Mouse (Mus musculus): ENCODE results near the gene Bicd1.
A peak's percentile ranks its signal among the peaks of the same experiment; 100 is the strongest.
"Not testable (repeated sequence)": the region's sequence is repeated elsewhere in the genome, so short reads cannot be mapped to it uniquely, and the experiment has no call there.

Gene Bicd1

DNA sequence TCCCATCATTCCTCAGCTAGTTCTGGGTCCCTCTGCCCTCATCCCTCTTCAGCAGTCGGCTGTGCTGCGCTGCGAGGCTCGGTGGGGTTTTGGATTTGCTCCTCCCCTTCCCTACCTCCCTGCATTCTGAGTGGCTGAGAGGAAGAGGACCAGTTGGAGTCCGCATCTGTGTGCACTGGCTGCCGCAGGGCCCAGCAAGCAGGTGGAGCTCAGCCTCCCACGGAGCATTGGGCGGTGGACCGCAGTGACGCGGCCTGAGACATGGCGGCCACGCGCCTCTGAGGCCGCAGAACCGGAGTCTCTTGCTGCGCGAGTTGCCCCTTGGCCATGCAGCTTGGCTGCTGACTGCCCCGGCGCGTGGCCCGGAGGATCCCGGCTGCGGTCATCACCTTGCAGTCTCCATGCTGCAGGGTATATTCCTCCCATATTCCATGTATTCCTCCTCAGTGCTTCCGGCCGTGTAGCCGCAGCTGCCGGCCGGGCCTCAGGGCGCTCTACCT is at the start of gene Bicd1:
TSS of gene Bicd1 (plus strand) at position 54 of the 500 bp plus-strand sequence.
- peak; percentile 87 to 89 for DNase-seq (ENCODE audit: low spot score in 2 of 2)

DNA sequence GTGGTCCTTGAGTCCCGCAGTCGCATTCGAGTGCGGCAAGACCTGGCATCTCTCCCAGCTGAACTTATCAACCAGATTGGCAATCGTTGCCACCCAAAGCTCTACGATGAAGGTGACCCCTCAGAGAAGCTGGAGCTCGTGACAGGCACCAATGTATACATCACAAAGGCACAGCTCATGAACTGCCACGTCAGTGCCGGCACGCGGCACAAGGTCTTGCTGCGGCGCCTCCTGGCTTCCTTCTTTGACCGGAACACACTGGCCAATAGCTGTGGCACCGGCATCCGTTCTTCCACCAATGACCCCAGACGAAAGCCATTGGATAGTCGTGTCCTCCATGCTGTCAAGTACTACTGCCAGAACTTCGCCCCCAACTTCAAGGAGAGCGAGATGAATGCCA is 46.2 kb upstream of the Bicd1 start:
- not testable (repeated sequence) for DNase-seq (ENCODE audit: low spot score in 2 of 2)

DNA sequence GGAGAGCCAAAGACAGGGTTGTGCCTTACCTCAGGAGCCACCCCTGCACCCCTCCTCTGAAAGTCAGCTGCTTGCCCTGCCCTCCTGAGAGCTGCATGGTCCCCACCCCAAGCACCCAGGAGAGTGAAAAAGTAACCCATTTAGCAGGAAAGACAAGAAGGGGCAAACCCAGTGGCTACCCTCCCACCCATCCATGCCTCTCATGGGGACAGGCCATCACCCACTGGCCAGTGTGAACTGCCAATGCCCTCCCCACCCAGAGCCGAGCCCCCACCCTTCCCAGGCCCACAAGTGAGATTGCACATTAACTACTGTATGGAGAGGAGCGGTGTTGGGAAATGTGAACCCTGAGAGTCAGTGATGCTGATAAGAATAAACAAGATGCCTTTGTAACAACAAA is 42.7 kb upstream of the Bicd1 start:
- not testable (repeated sequence) for DNase-seq (ENCODE audit: low spot score in 2 of 2)

DNA sequence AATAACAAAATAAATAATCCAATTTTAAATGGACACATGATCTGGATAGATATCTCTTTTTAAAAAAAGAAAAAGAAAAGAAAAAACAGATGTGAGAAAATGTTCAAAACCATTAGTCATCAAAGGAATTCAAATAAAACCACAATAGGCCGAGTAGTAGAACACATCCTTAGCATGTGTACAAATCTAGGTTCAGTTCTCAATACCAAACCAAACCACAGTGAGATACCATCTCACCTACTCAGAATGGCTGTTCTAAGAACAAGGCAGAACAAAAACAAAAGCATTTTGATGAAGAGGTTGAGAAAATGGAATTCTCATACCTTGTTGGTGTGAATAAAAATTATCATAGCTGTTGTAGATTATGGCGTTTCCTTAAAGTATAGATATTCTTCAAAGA is 42.3 kb upstream of the Bicd1 start:
- DNase-seq (ENCODE audit: low spot score in 2 of 2), result no peak

DNA sequence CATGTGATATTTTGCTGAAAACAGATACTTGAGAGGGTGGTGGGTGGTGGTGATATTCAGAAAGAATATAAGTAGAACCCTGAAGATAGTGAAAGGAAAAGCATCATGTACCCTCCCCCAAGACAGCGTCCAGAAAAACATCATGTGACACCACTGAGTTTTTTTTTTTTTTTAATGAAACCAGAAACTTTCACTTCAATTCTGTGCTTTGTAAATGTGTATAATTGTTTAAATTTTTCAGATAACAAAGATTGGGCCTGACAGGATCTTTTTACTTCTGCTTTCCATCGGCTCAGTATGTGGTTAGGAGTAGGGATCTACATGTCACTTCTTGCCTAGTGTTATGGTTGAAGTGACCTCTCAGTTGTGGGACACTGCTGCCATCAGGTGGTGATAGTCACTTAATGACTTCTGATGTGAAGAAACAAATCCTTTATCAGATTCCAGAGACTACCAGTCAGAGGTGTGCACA is 33.7 kb upstream of the Bicd1 start:
- peak; percentile 20 to 44 for DNase-seq (ENCODE audit: low spot score in 2 of 2)

DNA sequence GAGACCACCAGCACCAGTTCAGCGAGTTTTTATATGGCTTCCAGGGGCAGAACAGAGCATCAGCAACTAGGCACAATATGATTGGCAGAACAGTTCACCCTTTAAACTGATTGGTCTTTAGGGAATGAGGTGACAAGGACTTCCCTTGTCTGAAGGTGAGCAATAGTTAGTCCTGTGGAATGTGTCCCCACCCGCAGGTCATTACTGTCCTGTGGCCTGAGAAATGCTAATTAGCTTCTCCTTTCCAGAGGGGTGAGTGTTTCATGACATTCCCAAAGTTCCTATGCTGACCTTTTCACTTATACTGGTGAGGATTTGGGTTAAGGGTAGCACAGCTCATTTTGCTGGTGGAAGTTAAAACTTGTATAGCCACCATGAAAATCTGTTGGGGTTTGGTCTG is 25.2 kb upstream of the Bicd1 start:
- no peak for DNase-seq (ENCODE audit: low spot score in 2 of 2)

DNA sequence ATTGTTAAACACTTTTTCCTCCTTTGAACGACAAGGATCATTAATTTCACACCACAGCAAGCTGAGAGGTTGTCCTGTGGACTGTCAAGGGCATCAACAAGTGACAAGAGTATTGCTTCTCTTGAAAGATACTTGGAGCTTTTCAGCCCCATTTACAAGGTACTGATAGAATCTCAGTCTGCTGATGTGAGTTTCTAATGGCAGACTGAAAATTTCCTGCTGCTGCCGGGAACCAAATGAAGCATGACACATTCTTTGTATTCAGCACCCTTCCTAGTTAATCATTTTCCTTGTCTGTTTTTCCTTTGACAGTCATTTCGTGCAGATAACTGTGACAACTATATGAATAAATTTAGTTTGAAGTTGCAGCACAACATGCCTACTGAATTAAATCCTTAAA is 22.3 kb upstream of the Bicd1 start:
- no peak for DNase-seq (ENCODE audit: low spot score in 2 of 2)

DNA sequence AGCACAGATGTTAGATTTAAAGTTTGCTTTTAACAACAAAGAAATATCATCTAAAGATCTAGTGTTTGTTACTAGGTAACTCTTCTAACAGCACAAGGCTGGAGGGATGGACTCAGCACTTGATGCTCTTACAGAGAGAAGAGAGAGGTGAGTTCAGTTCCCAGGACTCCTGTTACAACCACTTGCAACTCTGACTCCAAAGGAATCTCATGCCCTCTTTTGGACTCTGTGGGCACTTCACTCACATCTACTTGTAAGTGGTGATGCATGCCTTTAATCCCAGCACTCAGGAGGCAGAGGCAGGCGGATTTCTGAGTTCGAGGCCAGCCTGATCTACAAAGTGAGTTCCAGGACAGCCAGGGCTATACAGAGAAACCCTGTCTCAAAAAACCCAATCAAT is 19.1 kb upstream of the Bicd1 start:
- DNase-seq (ENCODE audit: low spot score in 2 of 2), result not testable (repeated sequence)

DNA sequence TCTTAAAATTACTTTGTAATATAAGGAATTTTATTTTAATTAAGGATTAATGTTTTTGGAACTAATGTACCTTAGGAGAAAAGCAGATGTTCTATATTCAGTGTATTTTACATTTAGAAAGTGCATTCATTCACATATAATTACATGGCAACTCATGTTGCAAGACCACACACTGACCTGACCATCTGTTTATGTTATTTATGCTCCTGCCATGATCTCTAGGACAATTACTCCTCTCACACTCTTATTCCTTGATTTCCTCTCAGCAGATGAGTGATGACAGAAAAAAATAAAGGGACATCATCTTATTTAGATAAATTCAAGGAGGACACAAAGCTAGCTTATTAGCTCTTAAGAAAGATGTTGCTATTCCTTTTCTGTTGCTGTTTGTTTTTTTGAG is 9.3 kb upstream of the Bicd1 start:
- no peak for DNase-seq (ENCODE audit: low spot score in 2 of 2)

DNA sequence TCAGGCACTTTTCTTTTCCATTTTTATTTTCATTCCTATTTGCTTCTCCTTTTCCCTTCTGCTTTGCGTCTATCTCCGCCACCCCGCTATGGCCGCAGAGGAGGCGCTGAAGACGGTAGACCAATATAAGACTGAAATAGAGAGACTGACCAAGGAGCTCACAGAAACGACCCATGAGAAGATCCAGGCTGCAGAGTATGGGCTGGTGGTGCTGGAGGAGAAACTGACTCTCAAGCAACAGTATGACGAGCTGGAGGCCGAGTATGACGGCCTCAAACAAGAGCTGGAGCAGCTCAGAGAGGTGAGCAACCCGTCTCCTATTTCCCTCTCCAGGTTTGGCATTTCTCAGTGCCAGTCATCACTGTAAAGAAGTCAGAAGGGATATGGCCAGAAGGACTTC is 655 bp downstream of the Bicd1 start:
- DNase-seq (ENCODE audit: low spot score in 2 of 2), result peak; percentile 7 to 21

DNA sequence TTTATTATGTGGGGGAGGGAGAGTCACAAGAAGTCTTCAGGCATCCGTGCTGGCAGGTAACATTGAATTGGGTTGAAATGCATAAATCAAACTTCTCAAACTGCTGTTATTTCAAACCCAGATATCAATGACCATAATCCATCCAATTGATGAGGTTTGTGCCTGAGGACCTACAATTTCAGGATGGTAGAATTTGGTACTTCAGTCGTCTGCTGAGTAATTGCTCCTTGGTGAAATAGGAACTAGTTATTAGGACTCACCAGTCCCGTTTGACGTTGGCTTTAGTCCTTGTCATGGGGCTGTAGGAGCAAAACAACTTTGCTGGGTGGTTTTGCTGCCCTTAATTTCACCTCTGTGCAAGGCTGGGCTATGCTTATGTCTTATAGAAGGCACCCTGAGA is 1.2 kb downstream of the Bicd1 start:
- DNase-seq (ENCODE audit: low spot score in 2 of 2), result no peak

DNA sequence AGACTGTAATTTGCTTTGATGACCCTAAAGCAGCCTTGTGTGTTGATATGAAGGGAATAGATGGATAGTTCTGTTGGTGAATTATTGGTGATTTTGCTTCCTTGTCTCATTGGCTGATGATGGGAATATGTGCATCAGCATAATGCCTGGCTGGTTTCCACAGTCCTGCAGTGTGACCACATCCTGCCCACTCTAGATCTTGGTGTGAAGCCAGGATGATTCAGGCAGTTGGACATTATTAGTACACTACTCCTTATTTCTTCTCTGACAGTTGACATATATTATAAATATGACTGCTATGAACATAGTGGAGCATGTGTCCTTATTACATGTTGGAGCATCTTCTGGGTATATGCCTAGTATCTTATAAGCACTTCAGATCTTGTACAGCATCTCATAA is 4.6 kb downstream of the Bicd1 start:
- DNase-seq (ENCODE audit: low spot score in 2 of 2), result no peak

DNA sequence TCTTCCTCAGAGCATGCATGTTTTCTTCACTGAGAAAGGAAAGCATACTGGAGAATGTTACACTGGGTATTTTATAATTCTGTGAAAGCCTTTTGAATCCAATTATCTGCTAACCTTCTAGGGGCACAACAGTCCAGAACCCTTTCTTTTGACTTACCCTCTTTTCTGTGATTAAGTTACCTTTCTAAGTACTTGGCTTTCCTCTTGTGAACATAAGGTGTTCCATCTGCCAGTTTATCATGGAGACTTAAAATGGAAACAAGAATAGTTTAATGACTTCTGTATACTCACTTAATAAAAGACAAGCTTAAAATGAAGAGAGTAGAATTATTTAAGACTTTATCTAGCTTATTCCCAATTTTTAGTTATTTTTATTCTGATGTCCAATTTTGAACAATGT is 16.1 kb downstream of the Bicd1 start:
- no peak for DNase-seq (ENCODE audit: low spot score in 2 of 2)

DNA sequence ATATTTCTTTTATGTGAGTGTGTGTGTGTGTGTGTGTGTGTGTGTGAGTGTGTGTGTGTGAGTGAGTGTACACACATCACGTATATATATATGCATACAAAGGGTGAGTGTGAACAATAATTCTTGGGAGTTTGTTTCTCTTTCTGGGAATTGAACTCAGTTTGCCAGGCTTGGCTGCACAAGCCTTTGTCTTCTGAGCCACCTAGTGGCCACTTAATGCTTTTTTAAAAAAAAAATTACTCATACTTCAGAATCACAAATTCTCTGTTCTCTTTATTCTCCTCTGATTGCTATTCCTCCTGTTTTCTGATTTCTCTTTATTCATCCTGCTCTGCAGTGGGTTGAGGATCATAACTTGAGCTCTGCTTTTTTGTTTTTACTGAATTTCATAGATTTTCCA is 30.5 kb downstream of the Bicd1 start:
- DNase-seq (ENCODE audit: low spot score in 2 of 2), result no peak

DNA sequence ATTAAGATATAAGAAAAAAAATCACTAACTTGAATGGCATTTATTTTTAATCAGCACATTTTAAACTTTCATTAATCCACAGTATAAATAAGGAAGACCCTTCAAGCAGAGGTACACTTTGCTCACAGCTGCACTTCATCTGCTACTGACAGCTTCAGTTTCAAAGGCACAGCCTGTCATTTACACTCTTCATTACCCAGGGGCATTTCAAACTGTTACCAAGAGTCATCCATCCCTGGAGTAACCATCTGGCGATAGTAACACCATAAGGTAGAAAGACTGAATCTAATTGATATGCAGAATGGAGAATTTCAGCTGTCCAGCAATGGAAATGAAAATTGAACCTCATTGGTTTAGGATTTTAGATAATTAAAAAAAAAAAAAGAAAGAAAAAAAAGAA is 34.2 kb downstream of the Bicd1 start:
- no peak for DNase-seq (ENCODE audit: low spot score in 2 of 2)

DNA sequence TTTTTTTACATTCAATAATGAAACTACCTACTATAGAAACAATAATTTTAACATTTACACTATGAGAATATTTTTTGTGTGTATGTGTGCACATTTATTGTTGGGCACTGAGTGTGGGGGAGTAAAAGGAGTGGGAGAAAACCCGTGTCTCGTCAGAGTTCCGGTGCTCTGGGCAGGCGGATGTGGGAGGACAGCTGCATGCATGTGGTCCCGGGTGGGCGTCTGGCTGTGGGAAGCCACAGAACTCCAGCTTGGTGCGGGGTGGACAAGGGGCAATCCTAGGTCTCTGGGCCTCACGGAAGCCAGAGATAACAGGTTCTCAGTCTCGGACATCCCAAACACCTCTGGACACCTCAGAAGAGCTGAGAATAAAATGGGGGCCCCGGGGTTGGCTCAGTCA is 37.2 kb downstream of the Bicd1 start:
- no peak for DNase-seq (ENCODE audit: low spot score in 2 of 2)

DNA sequence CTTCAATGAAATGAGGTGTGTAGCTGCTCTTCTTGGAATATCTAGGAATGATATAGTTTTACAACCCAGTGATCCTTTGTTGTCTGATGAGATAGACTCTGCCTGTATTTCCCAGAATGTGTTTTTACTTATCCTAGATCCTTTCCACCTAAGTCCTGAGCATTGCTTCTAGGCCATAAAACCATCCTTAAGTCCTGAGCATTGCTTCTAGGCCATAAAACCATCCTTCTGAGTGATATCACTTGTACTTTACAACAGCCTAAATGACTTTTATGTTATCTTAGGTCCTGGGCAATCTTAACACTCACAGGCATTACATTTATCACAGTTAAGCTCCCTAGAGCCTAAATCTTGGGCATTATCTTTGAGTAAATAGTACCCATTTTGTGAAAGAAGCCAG is 48.6 kb downstream of the Bicd1 start:
- DNase-seq (ENCODE audit: low spot score in 2 of 2), result no peak

DNA sequence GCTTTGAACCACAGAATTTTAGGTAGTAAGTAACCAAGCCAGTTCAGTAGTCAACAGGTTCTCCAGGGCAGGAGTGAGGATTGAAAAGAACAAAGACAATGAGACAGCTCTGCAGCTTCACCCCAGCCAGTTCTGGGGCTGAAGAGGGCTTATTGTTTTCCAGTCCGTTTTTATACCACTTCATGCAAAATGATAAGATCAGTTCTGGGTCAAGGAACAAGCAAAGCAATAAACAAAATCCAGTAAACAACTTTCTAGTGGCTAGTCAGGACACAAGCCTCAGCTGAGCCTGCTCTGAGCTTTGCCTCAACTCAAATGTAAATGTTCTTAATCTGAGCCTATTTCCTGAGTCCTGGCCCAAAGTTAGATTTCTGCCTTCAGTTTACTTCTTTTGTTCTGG is 52.3 kb downstream of the Bicd1 start:
- no peak for DNase-seq (ENCODE audit: low spot score in 2 of 2)

DNA sequence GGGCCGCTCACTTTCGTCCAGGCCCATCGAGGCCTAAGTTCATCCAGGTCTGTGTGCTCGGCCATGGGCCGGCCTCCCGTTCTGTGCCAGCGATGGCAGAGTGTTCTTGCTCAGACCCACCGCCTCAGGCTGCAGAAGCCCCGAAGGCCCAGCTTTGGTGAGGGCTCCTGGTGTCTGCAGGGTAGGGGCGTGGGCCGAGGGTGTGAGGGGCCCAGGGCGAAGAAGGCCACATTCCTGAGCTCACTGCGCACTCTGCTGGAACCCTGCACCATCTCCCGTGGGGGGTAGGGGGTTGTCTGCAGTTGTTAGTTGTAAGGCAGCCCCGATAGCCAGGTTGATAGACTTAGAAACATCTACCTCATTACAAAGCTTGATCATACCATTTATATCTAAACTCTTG is 62.8 kb downstream of the Bicd1 start:
- no peak for DNase-seq (ENCODE audit: low spot score in 2 of 2)

DNA sequence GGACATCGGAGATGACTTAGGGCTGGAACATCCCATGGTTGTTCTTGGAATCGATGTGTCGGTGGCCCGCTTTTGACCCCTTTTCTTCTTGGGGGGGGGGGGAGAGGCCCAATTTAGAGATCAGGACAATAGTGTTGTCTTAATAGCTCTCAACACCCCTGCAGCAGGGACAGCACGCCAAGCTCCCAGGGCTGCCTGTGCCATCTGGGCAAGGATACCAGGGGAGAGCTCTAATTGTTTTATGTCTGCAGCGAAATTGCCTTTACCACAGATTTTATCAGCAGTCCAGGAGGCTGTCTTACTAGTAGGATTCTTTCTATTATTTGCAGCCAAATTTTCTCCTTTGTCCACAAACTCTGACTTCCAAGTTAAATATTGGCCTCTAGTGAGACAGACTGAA is 63.8 kb downstream of the Bicd1 start:
- DNase-seq (ENCODE audit: low spot score in 2 of 2), result not testable (repeated sequence)

DNA sequence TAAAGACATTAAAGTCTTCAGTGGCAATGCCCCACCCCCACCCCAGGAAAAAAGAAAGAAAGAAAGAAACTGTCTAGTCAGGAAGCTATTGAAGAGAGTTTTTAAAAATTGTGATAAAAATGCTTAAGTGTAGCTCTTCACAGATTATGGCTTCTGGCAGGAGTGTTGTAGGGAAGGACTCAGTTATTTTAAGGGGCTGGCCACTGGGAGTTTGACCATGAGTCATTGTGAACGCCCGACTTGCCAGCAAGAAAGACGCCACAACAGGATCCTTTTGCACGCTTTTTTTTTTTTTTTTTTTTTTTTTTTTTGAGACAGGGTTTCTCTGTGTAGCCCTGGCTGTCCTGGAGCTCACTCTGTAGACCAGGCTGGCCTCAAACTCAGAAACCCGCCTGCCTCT is 73.2 kb downstream of the Bicd1 start:
- not testable (repeated sequence) for DNase-seq (ENCODE audit: low spot score in 2 of 2)

DNA sequence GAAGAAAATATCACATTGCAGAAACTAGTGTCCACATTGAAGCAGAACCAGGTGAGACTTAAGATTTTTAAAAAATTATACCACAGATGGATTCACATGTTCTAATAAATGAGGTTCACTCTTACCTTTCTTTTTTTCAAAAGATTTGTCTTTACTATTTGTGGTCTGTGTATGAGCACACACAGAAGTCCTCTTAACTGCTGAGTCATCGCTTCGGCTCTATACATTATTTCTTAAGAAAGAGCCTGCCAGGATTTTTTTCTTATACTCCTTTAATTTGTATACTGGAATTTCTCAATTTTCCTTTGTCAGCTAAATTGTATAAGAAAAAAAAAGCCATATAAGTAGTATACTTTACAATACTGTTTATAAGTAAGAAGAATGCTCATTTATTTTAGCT is 86.0 kb downstream of the Bicd1 start:
- DNase-seq (ENCODE audit: low spot score in 2 of 2), result no peak

DNA sequence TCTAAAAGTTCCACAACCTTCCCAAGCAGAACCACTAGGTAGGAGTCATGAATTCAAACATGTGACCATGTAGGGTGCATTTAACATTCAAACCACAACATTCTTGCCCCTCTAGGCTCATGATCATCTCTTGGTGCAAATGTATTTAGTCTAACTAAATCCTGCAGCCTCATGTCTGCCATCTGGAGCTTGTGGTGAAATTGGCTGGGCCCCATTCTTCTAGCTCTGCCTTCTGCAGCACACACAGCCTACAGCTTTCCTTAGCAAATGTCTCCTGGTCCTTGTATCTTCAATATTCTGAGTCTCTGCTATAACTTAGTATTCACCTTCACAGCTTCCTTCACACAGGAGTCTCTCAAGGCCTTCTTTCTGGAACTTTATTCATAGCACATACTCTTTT is 87.2 kb downstream of the Bicd1 start:
- DNase-seq (ENCODE audit: low spot score in 2 of 2), result no peak

DNA sequence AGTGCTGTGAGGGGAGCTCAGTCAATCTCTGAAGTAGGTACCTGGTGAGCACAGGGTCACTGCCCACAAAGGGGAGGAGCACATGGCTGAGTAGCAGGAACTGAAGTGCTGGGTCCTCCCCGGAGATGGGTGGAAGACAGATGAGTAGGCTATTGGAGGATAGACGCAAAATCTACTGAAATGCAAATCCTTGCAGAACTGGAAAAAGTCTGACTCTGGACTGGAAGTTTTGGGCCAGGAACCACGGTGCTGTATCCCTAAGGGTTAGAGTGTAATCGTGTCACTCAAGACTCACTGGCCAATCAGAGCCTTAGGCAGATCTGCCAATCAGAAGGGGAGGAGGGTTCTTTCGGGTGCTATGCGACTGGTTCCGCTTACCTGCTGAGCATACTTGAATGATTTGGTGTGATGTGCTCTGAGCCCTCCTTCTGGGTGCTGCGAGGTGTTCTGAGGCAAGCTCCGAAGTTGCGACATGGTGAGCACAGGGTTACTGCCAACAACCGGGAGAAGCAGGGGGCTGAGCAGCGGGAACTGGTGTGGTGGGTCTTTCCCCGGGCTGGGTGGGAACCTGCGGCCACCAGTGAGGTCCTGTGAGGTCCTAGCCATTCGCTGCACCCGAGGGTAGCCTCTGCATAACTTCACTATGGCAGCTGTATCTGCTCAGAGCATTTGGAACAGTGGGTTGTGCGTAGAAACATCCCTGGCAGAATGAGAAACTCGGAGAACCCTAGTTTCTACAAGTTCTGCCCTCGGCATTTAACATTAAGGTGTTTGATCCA is 157.2 kb downstream of the Bicd1 start:
- peak; percentile 51 to 62 for DNase-seq (ENCODE audit: low spot score in 2 of 2)
